Mouse (Mus musculus) yolk sac, embryonic 10.5 days (tissue): ENCODE results near the gene Cdk11b.
"Not testable (repeated sequence)": the region's sequence is repeated elsewhere in the genome, so short reads cannot be mapped to it uniquely, and the experiment has no call there.

ENCODE experiments used
- DNase-seq: peaks from one replicate; pipeline ENCODE4 v3.0.0-alpha.2; 2017; ENCODE audit warnings: low spot score

The Cdk11b gene

DNA sequence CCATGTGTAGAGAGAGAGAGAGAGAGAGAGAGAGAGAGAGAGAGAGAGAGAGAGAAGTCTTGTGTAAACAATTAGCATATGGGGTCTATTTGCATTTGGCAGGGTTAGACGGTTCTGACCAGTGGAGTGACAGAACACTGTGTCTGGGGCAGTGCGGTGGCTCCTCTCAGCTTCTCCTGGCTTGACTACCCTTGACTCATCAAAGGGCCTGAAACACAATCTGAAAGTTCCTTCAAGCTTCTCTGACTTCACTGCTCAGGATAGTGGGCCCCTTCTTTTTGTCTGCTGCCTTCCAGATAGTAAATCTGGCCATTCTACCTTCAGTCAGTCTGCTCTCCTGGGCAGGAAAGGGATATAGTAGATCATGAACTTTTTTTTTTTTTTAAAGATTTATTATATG lies 17.8 kb upstream of the Cdk11b start:
- no peak for DNase-seq

DNA sequence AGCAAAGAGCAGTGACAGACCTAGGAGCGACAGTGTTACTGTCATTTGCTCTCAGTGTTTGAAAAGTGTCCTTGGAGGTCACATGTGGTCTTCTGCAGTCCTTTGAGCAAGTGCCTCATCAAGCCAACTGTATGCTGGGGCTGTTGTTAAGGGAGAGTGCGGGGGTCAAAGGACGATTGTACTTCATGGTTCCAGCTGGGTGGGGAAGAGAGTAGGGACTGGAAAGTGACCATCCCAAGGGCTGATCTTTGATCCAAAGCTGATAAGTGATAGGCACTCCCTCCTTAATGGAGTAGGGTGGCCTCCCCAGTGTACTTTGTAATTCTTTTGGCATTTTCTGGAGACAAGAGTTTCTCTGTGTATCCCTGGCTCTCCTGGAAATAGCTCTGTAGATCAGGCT lies 12.8 kb upstream of the Cdk11b start:
- no peak for DNase-seq

DNA sequence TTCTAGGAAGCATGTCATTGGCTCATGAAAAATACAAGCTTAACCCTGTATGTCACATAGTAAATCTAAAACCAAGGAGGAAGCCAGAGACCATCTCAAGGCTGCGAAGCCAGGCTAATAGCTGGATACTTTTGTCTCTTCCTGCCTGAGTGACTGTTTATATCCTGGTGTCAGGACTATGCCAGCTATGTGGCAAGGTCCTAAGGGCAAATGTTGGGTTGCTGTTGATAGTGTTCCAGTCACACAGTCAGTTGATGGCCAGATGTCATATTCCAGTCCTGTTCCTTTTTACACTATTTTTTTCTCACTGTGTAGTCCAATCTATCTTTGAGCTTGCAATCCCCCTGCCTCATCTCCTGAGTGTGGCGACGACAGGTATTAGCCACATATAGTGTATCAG lies 11.4 kb upstream of the Cdk11b start:
- no peak for DNase-seq

DNA sequence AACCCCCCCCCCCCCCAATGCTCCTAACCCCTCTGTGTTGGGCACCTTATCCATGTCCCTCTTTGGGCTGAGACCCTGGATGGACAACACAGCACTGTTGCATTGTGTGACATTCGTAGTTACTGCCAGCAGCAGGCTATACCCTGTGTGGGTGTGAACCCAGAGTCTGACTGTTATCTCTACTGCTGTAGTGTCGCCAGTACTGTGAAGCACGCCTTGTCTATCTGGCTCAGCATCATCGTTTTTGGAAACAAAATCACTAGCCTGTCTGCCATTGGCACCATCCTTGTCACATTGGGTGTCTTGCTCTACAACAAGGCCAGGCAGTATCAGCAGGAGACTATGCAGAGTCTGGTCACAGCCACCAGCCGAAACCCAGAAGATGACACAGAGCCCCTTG lies 6.3 kb upstream of the Cdk11b start:
- DNase-seq: no peak

DNA sequence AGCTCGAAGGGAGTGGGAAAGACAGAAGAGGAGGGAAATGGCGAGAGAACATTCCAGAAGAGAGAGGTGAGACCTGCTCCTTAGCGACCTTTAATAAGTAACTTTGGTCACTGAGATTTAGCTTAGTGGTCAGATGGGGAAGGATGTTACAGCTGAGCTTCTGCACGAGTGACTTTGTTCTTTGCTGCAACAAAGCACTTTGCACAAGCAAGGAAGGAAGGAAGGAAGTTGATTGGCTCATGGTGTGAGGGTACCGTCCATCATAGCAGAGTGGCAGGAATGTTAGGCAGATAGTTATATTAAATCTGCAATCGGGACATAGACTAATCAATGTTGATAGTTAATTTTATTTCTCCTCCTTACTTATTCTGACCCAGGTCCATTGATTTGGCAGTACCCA lies 5.6 kb downstream of the Cdk11b start:
- DNase-seq: no peak

DNA sequence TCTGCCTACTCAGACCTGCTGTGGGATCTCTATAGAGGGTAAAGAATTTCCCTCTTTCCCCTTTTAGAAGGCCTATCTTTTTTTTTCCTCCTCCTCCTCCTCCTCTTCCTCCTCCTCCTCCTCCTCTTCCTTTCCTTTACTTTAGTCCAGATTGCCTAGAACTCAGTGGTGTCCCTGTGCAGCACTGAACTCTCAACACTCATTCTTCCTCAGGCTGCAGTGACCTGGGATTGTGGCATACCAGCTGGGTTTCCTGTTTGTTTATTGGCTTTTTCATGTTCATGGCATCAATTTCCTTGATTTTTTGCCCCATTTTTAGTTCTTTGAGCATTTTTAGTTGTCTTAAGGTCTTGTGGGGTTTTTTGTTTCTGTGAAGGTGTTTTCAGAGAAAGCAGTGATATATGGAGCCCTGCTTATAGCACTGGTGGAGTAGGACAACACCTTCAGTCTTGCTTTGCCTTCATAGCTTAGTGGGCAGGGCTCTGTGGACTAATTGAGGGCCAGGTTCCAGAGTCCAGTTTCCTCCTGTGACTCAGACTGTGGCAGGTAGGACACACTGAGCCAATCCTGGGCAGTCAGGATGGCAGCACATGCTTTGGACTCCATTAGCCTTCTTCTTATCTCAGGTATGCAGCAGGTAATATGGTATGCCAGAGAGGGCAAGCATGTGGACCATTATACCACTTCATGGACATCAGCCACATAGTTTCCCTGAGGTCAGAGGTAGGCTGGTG lies 11.3 kb downstream of the Cdk11b start:
- DNase-seq: no peak

DNA sequence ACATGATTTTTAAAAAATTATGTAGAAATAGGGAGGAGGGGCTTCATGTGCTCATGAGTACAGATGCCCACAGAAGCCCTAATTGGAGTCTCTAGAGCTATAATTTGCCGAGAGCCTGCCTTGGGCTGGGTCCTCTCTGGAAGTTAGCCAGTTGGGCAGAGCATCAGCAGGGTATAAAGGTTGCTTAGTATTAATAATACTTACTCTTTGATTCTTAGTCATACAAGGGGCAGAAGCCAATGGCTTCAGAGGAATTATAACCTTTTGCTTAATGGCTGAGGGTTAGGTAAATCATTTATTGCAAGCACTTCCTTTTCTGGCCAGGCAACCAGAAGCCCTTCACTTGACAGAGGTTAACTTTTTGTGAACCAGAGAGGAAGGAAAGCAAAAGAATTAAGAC lies 18.9 kb downstream of the Cdk11b start:
- DNase-seq: no peak

DNA sequence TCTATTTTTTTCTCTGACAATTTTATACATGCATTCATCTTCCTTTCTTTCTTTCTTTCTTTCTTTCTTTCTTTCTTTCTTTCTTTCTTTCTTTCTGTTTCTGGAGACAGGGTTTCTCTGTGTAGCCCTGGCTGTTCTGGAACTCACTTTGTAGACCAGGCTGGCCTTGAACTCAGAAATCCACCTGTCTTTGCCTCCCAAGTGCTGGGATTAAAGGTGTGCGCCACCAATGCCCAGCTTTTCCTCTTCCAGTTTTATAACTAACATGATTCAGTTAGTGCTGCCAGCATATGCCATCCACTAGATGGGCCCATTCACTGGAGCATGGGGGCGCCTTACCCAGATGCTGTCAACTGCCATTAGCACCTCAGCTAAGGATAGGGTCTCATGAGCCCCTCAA lies 20.7 kb downstream of the Cdk11b start, which contains the start of gene Gm10563:
Gene Gm10563, minus strand, starts transcription at position 101 of the 400 bp plus-strand sequence.
- DNase-seq: not testable (repeated sequence)

DNA sequence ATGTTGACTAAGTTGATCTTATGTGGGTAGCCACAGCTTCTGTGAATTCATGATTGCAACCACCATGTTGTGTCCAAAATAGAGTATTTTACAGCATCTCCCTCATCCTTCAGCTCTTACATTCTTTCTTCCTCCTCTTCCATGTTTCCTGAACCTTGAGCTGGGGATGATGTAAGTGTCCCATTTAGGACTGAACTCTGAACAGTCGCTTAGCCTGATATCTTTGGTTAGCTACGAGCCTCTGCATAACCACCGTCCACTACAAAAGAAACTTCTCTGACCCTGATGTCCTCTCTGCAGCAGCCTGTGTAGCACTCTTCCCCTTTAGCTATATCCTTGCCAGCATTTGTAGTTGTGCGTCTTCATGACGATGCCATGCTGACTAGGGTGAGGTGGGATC lies 21.1 kb downstream of the Cdk11b start:
- DNase-seq: no peak

DNA sequence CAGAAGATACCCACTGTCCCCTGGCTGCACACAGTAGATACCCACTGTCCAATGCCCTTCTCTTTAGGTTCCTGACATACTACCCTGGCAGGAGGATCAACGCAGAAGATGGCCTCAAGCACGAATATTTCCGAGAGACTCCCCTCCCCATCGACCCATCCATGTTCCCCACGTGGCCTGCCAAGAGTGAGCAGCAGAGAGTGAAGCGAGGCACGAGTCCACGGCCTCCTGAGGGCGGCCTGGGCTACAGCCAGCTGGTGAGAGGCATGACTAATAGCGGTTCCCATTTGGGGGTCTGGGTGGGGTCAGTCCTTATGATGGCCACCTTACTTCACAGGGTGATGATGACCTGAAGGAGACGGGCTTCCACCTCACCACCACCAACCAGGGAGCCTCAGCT lies 24.7 kb downstream of the Cdk11b start:
- DNase-seq: no peak

DNA sequence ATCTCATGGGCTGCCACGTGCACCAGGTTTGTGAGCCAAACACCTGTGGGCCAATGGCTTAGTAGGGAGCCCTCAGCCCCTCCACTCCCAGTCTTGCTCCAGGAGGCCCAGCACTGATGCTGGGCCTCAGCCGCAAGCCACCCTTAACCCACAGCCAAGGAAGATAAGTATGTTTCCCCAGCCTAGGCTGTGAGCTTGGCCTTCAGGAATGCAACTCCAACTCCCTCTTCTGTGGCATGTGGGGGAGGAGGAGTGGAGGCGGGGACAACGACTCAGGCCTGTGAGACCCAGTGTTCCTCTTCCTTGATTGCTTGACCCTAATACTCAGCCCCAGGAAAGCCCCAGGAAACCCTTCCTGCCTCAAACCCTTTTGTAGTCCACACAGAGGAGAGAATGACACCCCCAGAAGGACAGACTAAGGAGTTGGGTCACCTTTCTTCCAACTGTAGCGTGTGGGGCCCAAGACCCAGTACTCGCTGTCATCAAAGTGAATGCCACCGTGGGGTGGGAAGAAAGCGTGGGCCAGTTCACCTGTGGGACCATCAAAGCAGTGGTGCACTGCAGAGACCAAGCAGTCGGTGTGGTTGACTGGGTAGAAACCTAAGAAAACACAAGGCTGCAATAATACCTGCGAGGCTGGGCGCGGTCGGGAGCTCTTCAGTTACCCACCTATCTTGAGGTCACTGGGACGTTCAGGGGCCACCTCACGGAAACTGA lies 27.1 kb downstream of the Cdk11b start:
- no peak for DNase-seq

DNA sequence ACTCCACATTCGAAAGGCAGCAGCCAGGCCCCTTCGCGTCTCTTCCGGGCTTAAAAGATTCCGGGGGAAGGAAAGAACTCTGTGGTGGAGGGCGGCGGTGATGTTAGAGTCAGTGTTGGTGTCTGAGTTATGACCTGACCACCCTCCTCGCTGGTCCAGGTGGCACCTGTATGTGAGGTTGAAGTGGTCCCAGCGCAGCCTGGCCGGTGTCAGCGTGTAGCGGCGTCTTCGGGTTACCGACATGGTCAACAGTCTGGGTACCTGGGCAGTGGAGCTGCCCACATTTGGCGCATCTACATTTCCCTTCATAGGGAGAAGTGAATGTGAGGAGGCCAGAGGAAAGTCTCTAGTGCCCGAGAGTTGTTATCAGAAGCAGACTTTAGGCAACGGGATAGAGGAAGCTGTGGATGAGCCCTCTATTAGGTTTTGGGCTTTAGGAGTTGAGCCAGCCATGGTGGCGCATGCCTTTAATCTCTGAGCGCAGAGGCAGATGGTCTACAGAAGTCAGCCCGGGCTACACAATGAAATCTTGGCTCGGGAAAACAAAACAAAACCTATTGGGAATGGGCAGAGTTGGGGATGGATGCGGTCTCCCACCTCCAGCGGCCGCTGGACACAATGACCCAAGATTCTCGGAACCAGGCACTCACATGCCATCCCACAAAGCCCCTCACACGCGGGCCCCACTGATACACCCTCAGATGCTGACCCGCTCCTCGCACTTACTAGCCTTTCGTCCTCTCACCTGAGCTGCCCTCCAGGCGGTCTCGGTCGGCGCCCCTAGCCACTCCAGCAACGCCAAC lies 27.8 kb downstream of the Cdk11b start:
- no peak for DNase-seq

DNA sequence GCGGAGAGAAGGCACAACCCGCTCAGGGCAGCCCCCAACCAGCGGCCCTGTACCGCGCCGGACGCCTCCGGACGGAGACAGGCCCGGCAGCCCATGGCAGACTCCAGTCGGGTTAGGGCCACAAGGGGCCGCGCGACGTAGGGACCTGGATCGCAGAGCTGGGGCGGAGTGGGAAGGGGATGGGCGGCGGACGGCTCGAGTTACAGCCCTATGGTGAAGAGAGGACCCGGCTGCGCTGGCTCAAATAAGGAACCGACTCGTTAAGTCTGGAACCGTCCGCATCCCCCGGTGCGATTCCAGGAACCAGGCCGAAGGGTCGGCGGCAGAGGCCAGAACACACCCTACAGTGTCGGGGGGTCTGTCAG lies 28.4 kb downstream of the Cdk11b start, which contains the start of gene Mmp23:
Gene Mmp23, minus strand, starts transcription at position 299 of the 365 bp plus-strand sequence.
- DNase-seq: peak; percentile 62

DNA sequence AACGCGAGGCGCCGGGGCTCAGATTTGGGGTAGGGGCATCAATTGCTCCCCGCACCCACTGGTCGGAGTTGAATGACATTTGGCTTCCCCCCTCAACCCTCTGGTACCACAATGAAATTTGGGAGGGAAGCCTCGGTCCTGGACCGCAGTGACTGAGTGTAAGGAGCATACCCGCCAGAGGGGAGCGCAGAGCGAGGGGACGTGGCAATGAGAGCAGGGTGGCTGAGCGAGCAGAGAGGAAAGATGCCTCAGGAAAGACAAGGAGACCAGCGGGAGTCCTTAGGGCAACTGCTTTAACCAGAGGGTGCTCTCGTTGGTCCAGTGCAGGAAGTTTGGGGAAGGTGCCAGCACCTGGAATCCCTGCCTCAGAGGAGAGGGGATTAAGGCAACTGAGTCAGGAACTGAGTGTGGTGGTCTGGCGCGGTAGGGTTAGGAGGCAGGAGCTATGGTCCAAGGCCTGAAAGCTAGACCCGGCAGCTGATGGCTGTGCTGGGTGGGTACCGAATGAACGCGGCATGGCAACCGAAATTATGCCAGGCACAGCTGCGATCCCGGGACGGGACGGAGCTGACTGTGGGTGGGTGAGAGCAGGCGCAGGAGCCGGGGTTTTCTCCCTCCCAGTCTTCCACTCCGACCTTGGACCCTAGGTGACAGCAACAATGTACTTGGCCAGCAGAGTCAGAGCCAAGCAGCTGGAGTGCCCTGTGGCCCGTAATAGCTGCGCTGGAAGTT lies 29.0 kb downstream of the Cdk11b start:
- peak; percentile 33 for DNase-seq

DNA sequence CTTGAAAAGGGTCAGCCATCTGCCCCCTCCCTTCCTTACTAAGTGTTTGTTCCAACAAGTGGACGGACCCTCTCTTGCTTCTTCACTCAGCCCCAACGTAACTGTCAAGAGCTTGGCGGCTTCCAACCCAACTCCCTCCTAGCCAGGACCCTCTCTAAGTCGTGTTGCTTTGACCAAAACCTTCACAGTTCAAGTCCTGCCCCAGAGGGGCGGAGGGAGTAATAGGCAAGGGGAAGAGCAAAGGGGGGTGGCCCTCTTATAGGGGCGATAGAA lies 29.5 kb downstream of the Cdk11b start:
- no peak for DNase-seq

DNA sequence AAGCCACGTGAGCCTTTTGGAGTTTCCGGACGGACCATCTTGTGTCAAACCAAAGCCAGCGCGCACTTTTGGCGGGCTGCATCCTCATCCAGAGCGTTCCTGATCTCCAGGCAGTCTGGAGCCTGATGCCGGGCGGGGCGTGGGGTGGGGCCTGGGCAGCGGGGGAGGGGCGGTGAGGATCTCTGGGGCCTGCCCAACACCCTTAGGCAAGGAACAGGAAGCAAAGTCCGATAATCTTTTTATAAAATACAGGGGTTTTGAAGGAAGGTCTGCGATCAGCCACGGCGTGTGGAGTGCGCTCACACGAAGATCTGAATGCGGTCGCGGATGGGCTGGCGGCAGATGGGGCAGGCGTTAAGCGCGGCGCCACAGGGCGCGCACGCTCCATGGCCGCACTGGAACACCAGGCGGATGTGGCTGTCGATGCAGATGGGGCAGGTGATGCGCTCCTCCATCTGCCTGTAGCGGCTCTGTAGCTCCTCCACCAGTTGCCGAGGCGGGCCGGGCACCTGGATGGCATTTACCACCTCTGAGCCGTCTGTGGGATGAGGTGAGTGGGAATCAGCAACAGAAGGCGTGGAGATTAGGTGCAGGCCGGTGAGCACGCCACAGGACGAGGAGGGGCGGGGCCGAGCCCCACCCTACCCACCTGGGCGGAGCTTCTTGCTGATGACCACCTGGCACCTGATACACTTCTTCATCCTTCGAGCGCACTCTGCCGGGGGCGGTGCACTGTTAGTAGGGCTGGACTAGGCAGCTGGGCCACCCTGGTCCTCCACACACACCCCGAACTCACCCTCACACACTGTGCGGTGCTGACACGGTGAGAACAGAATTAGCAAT lies 30.0 kb downstream of the Cdk11b start:
- DNase-seq: peak; percentile 80

DNA sequence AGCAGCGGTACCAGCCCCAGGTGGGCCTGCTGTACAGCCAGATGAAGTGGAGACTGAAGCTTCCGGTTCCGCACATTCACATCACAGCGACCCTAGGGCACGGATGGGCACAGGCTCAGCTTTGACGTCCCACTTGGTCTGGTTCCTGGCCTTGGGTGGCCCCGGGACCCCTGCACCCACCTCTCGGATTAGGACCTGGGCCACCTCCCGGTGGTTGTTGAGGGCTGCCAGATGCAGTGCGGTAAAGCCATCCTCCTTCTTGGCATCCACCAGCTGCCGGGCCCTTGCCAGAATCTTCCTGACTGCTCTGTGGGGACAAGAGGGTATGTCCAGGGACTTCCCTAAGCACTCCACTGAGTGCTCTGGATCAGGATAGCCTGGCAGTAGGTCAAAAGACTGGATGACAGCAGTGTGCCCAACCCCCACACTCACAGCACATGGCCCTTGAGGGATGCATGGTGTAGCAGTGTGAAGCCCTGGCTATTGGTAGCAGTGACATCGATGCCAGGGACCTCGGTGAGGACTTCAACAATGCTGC lies 31.6 kb downstream of the Cdk11b start:
- no peak for DNase-seq

DNA sequence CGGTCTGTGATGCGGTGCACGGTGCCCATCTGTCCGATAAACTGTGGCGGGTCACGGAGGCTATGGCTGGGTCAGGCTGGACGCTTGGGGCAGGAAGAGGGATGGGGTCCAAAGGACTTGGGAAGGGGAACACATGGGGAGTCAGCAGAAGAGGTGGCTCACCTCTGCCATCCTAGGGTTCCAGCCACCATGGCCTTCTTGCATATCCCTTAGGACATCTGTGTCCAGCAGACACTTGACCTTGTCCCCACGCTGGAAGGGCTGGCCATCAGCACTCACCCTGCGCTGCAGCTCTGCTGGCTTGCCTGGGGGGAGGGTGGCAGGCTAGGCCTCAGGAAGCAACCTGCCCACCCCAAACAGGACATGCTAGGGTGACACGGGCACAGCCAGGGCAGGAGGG lies 34.3 kb downstream of the Cdk11b start:
- DNase-seq: no peak

DNA sequence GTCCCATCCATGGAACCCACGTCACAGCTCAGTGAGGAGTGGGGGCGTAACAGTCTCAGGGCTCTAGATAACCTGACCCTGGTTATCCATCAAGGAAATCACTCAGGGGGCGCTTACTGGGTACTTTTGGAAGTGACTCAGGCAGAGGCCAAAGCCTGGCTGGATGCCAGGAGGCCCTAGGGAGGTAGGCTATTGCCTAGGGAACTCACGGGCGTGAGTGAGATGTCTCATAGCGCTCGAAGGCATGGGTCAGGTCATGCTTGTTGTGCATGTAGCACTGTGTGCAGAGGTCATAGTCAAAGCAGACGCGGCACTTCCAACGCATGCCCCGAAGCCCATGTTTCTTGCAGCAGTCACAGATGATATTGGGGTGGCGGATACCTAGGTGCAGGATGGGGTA lies 36.0 kb downstream of the Cdk11b start:
- no peak for DNase-seq

DNA sequence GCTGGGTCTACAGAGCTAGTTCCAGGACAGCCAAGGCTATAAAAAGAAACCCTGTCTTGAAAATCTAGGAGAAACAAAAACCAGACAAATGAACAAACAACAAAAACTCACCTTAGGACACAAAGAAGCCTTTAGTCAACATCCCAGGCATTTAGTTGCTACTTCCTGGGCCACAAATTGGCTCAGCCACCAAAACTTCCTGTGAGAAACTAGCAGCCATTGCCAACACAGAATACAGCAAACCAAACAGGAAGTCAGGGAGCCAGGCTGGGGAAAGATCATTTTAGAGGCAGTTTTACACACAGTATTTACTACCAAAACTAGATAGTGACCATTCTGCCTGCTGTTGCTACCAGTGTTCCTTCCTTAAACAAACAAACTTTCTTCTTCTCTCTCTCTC lies 42.2 kb downstream of the Cdk11b start:
- no peak for DNase-seq
